22 mouse cellular contexts compared by ENCODE assay signal in the genomic region with DNA sequence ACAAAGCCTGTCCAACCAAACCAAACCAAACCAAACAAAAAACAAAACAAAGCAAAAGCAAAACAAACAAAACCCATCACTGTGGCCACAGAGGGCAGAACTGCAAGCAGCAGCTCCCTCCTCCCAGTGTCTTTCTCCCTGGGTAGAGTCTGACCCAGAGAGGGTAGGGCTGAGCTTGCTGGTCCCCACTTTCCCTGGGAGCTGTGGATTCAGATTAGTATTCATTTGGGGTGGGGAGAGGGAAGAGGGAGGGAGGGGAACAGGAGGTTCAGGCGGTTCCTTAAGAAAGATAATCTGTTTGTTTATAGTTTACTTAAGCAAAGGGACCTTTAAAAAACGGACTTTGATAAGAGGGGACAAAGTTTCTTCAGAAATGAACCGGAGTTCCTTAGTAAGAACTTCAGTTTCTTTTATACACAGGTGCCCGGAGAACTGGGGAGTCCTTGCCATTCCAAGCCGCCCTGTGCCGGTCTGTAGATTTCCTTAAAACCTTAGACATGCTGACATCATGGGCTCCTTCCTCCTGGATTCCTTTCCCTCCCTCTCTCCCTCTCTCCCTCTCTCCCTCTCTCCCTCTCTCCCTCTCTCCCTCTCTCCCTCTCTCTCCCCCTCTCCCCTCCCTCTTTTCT. TPM values are rescaled to one million over a fixed set of nuclear protein-coding genes. Genes with fewer than 3 reads are reported as not detected.
DNase-seq lines count a peak whose midpoint lies in the region; ATAC-seq and TF ChIP-seq lines count a peak whose summit lies in the region.
"Had no signal": no experiment of that assay in that cellular context is flagged by ENCODE, and none has a peak within 500 bp of the region (broad histone marks: within the 10 kb centered on the region; RNA-seq: fewer than 3 reads in every experiment).

A gene (plus strand): TSS at position 293 of the 629 bp plus-strand sequence.

- peaks cover 2% of the 10 kb centered on the region; the same call in 1 of the 2 replicates for H3K36me3 ChIP-seq in kidney, adult 2 months (ENCODE audit: control insufficient read depth, insufficient read depth, low read length)
- H3K36me3 ChIP-seq in lung, embryonic 15.5 days = no peaks in the 10 kb centered on the region
- H3K36me3 ChIP-seq in embryonic facial prominence, embryonic 15.5 days = no peaks in the 10 kb centered on the region
- no peaks in the 10 kb centered on the region for H3K36me3 ChIP-seq in stomach, embryonic 14.5 days (ENCODE audit: control insufficient read depth, insufficient read depth, low read length)
- H3K36me3 ChIP-seq: heart, embryonic 15.5 days; liver, embryonic 13.5 days; midbrain, embryonic 13.5 days; neural tube, embryonic 13.5 days had no signal

- H3K9ac ChIP-seq in lung, embryonic 15.5 days = no peak within 1 kb of the TSS
- no peak within 1 kb of the TSS for H3K9ac ChIP-seq in embryonic facial prominence, embryonic 15.5 days
- no peak within 1 kb of the TSS for H3K9ac ChIP-seq in stomach, embryonic 14.5 days (replicated peaks; ENCODE audit: low read depth, low read length)
- H3K9ac ChIP-seq: forebrain, embryonic 13.5 days; heart, embryonic 15.5 days; liver, embryonic 13.5 days; midbrain, embryonic 13.5 days; neural tube, embryonic 13.5 days had no signal

- no peak for ATAC-seq in lung, embryonic 15.5 days (ENCODE audit: borderline replicate concordance, extremely low read depth, low FRiP score, low TSS enrichment)
- ATAC-seq in embryonic facial prominence, embryonic 15.5 days (ENCODE audit: insufficient number of reproducible peaks, low FRiP score, low TSS enrichment, low read depth) = no peak
- no peak for ATAC-seq in stomach, embryonic 14.5 days (ENCODE audit: insufficient number of reproducible peaks, insufficient read depth, low FRiP score, low read depth)
- ATAC-seq: forebrain, embryonic 13.5 days; hindbrain, postnatal 0 days; intestine, postnatal 0 days; midbrain, embryonic 13.5 days had no signal

- no peak for TF ChIP-seq CTCF in kidney, adult 2 months (conservative IDR thresholded peaks at IDR 0.05; ENCODE audit: insufficient read depth, insufficient read length, low read depth, low read length)

- DNase-seq in kidney, adult 2 months = peak; percentile 57
- DNase-seq in kidney, adult 11 months = no peak
- no peak for DNase-seq in lung, postnatal 25 days (ENCODE audit: low spot score)
- no peak for DNase-seq in layer of hippocampus, postnatal 25 days (ENCODE audit: extremely low spot score in 1 of 2, low spot score in 1 of 2)
- no peak for DNase-seq in heart, postnatal 25 days (ENCODE audit: low spot score)
- DNase-seq: adrenal gland, postnatal 36 days; cerebellum, adult 11-12 months; cerebellum, postnatal 14 days; gastrocnemius, postnatal 10 days; liver, embryonic 13.5 days had no signal

- H3K27ac ChIP-seq in kidney, adult 2 months (ENCODE audit: insufficient read depth, low read depth, low read length) = peak within 1 kb of the TSS; percentile 99
- H3K27ac ChIP-seq in lung, embryonic 15.5 days = peak within 1 kb of the TSS; percentile 38; the same call in 1 of the 2 replicates
- peak within 1 kb of the TSS; percentile 60; the same call in 1 of the 2 replicates for H3K27ac ChIP-seq in embryonic facial prominence, embryonic 15.5 days (replicated peaks)
- peak within 1 kb of the TSS; percentile 12; the same call in 1 of the 2 replicates for H3K27ac ChIP-seq in stomach, embryonic 14.5 days (ENCODE audit: low read length)
- H3K27ac ChIP-seq: forebrain, embryonic 13.5 days; heart, embryonic 15.5 days; hindbrain, postnatal 0 days; liver, embryonic 13.5 days; midbrain, embryonic 13.5 days; neural tube, embryonic 13.5 days had no signal

- intact Hi-C loops in heart, postnatal 25 days (cut with DNase I) = loop anchor here (5.0 kb wide), 1 partner anchor 35 kb away; no protein-coding TSS in a partner anchor

- no peaks in the 10 kb centered on the region for H3K9me3 ChIP-seq in lung, embryonic 15.5 days
- H3K9me3 ChIP-seq in embryonic facial prominence, embryonic 15.5 days (replicated peaks) = no peaks in the 10 kb centered on the region
- no peaks in the 10 kb centered on the region for H3K9me3 ChIP-seq in stomach, embryonic 14.5 days (ENCODE audit: control insufficient read depth, low read depth, low read length)
- H3K9me3 ChIP-seq: forebrain, embryonic 13.5 days; heart, embryonic 15.5 days; liver, embryonic 13.5 days; midbrain, embryonic 13.5 days; neural tube, embryonic 13.5 days had no signal

- no peak for TF ChIP-seq POLR2A in kidney, adult 2 months (IDR thresholded peaks at IDR 0.05; ENCODE audit: low read depth, low read length)

- 27% methylated on average over 6 of the region's 6 CpGs for WGBS in kidney, adult 2 months
- WGBS in lung, embryonic 15.5 days = 8% methylated on average over 6 of the region's 6 CpGs
- WGBS in embryonic facial prominence, embryonic 15.5 days = 24% methylated on average over 6 of the region's 6 CpGs
- 17% methylated on average over 6 of the region's 6 CpGs for WGBS in stomach, embryonic 14.5 days

- peaks cover 2% of the 10 kb centered on the region; the same call in 1 of the 2 replicates for H3K4me1 ChIP-seq in kidney, adult 2 months (ENCODE audit: control insufficient read depth, insufficient read depth, low read length)
- peaks cover 5% of the 10 kb centered on the region; the same call in 1 of the 2 replicates for H3K4me1 ChIP-seq in lung, embryonic 15.5 days
- peaks cover 30% of the 10 kb centered on the region for H3K4me1 ChIP-seq in embryonic facial prominence, embryonic 15.5 days
- H3K4me1 ChIP-seq in stomach, embryonic 14.5 days (ENCODE audit: control insufficient read depth, insufficient read depth, low read length) = peaks cover 6% of the 10 kb centered on the region; the same call in 1 of the 2 replicates
- H3K4me1 ChIP-seq: forebrain, embryonic 13.5 days; heart, embryonic 15.5 days; liver, embryonic 13.5 days; midbrain, embryonic 13.5 days; neural tube, embryonic 13.5 days had no signal

- H3K4me2 ChIP-seq in lung, embryonic 15.5 days = peak within 1 kb of the TSS; percentile 19; the same call in 1 of the 2 replicates
- peak within 1 kb of the TSS; percentile 22; the same call in 1 of the 2 replicates for H3K4me2 ChIP-seq in embryonic facial prominence, embryonic 15.5 days (replicated peaks)
- peak within 1 kb of the TSS; percentile 4; the same call in 1 of the 2 replicates for H3K4me2 ChIP-seq in stomach, embryonic 14.5 days (replicated peaks; ENCODE audit: low read depth, low read length)
- H3K4me2 ChIP-seq: forebrain, embryonic 13.5 days; heart, embryonic 15.5 days; liver, embryonic 13.5 days; midbrain, embryonic 13.5 days; neural tube, embryonic 13.5 days had no signal

- no peaks in the 10 kb centered on the region for H3K27me3 ChIP-seq in kidney, adult 2 months (replicated peaks; ENCODE audit: control insufficient read depth, insufficient read depth, low read length)
- no peaks in the 10 kb centered on the region for H3K27me3 ChIP-seq in lung, embryonic 15.5 days
- H3K27me3 ChIP-seq in embryonic facial prominence, embryonic 15.5 days = no peaks in the 10 kb centered on the region
- H3K27me3 ChIP-seq in stomach, embryonic 14.5 days (ENCODE audit: control insufficient read depth, insufficient read depth, low read length) = 0 out of 2 replicates have a peak, but pooled peaks cover 3% of the 10 kb centered on the region
- H3K27me3 ChIP-seq: forebrain, embryonic 13.5 days; midbrain, embryonic 13.5 days; neural tube, embryonic 13.5 days had no signal

- peak within 1 kb of the TSS; percentile 67 for H3K4me3 ChIP-seq in kidney, adult 2 months (ENCODE audit: insufficient read depth, low read depth, low read length)
- H3K4me3 ChIP-seq in lung, embryonic 15.5 days = no peak within 1 kb of the TSS
- H3K4me3 ChIP-seq in embryonic facial prominence, embryonic 15.5 days (replicated peaks) = peak within 1 kb of the TSS; percentile 23
- H3K4me3 ChIP-seq in stomach, embryonic 14.5 days (ENCODE audit: low read depth, low read length) = no peak within 1 kb of the TSS; the same call in 1 of the 2 replicates
- H3K4me3 ChIP-seq: erythroblast, embryonic 14.5 days; forebrain, embryonic 13.5 days; heart, embryonic 15.5 days; liver, embryonic 13.5 days; midbrain, embryonic 13.5 days; neural tube, embryonic 13.5 days had no signal

RNA-seq across cellular contexts. Expression of the gene that starts here (rescaled TPM):
- polyA plus RNA-seq in kidney, adult 2 months (2012; rRNA removed) = 311 and 327 TPM in 2 replicates
- 1.8 and 1.9 TPM in 2 replicates for polyA plus RNA-seq in lung, embryonic 15.5 days (2015; fragmentation: Nextera tagmentation; extraction: Ambion mirVana)
- 4.4 and 4.7 TPM in 2 replicates for polyA plus RNA-seq in embryonic facial prominence, embryonic 15.5 days (2015; fragmentation: Nextera tagmentation; extraction: Ambion mirVana)
- 5.0 and 5.3 TPM in 2 replicates for polyA plus RNA-seq in stomach, embryonic 14.5 days (2014; fragmentation: Nextera tagmentation; extraction: Ambion mirVana)
- total RNA-seq in layer of hippocampus, postnatal 25 days (2021) = under 1 TPM in 1 of 2 experiments, not detected in 1; 0.15 TPM
- total RNA-seq in heart, postnatal 25 days (2021) = 1 to 10 TPM; 1.2 to 1.6 TPM
- total RNA-seq: hematopoietic stem cell, adult 5-6 weeks; MEL had no signal

Comparison
In these comparisons a context has a peak if more than half of its experiments do, and no peak if none do; other contexts are left out.
1. RNA of the gene that starts here (polyA plus RNA-seq): 311 to 327 TPM in kidney, adult 2 months; 5.0 to 5.3 TPM in stomach, embryonic 14.5 days, 4.4 to 4.7 TPM in embryonic facial prominence, embryonic 15.5 days and 1.8 to 1.9 TPM in lung, embryonic 15.5 days; every median in the first group is over 10 times any median in the second.
2. H3K27ac ChIP-seq: peak in every context shown above with its lines; median percentile 99 in kidney, adult 2 months; 60 in embryonic facial prominence, embryonic 15.5 days; 38 in lung, embryonic 15.5 days; 12 in stomach, embryonic 14.5 days.
3. H3K4me3 ChIP-seq: peak in kidney, adult 2 months (single experiment) and embryonic facial prominence, embryonic 15.5 days (single experiment); none in lung, embryonic 15.5 days (single experiment) and stomach, embryonic 14.5 days (single experiment).
4. Peak in every context shown above with its lines, with median percentiles within 50 percentile points of each other: H3K4me2 ChIP-seq.